Mouse (Mus musculus) naive thymus-derived CD4-positive, alpha-beta T cell, adult 2 months (primary cell): ENCODE measurements around the gene Tfip11.

ENCODE experiments used
- DNase-seq: peaks from one replicate; pipeline ENCODE4 v3.0.0-alpha.2; 2011; ENCODE audit warnings: low read depth

The Tfip11 gene

GRCm38 (mm10) chr5:112325546-112326445 is at the start of gene Tfip11:
Gene Tfip11, plus strand, starts transcription at chr5:112326358.
- peak; percentile 92 for DNase-seq

- no peak for DNase-seq
Observed at GRCm38 (mm10) chr5:112276907-112277348, 49.2 kb upstream of the Tfip11 start.

GRCm38 (mm10) chr5:112277906-112278470 is 48.2 kb upstream of the Tfip11 start:
- peak; percentile 54 for DNase-seq

- no peak for DNase-seq
Observed at GRCm38 (mm10) chr5:112279181-112280021, 46.8 kb upstream of the Tfip11 start.

GRCm38 (mm10) chr5:112280151-112280550 is 46.0 kb upstream of the Tfip11 start:
- no peak for DNase-seq

- no peak for DNase-seq
Observed at GRCm38 (mm10) chr5:112280863-112281660, 45.1 kb upstream of the Tfip11 start.

GRCm38 (mm10) chr5:112281676-112282075 is 44.5 kb upstream of the Tfip11 start:
- DNase-seq = no peak

GRCm38 (mm10) chr5:112282123-112282779 is 43.9 kb upstream of the Tfip11 start:
- no peak for DNase-seq

GRCm38 (mm10) chr5:112282780-112283482 is 43.2 kb upstream of the Tfip11 start:
- no peak for DNase-seq

- no peak for DNase-seq
Observed at GRCm38 (mm10) chr5:112283543-112284202, 42.5 kb upstream of the Tfip11 start.

- no peak for DNase-seq
Observed at GRCm38 (mm10) chr5:112284203-112284582, 42.0 kb upstream of the Tfip11 start.

- no peak for DNase-seq
Observed at GRCm38 (mm10) chr5:112285548-112286085, 40.5 kb upstream of the Tfip11 start.

GRCm38 (mm10) chr5:112286608-112286983 is 39.6 kb upstream of the Tfip11 start:
- DNase-seq = no peak

GRCm38 (mm10) chr5:112286984-112287641 is 39.0 kb upstream of the Tfip11 start:
- peak; percentile 88 for DNase-seq

- no peak for DNase-seq
Observed at GRCm38 (mm10) chr5:112287652-112288051, 38.5 kb upstream of the Tfip11 start.

- no peak for DNase-seq
Observed at GRCm38 (mm10) chr5:112288193-112289141, 37.7 kb upstream of the Tfip11 start.

- DNase-seq = no peak
Observed at GRCm38 (mm10) chr5:112289236-112289635, 36.9 kb upstream of the Tfip11 start.
